8 mouse cellular contexts compared by ENCODE assay signal in genomic region chr3:58657356-58657755, GRCm38 (mm10). TPM values are rescaled to one million over a fixed set of nuclear protein-coding genes. Genes with fewer than 3 reads are reported as not detected.
DNase-seq lines count a peak whose midpoint lies in the region; ATAC-seq and TF ChIP-seq lines count a peak whose summit lies in the region.

No protein-coding gene starts in this region.

- TF ChIP-seq CTCF in cerebellum, adult 2 months (IDR thresholded peaks at IDR 0.05; ENCODE audit: borderline replicate concordance, insufficient read depth, low read depth, low read length), result peak; percentile 41; the same call in 1 of the 2 replicates

- no peaks in the 10 kb centered on the region for H3K36me3 ChIP-seq in hindbrain, embryonic 13.5 days

- peaks cover 5% of the 10 kb centered on the region for H3K4me1 ChIP-seq in cerebellum, adult 2 months (ENCODE audit: control insufficient read depth, insufficient read depth, low read length)
- 0 out of 2 replicates have a peak, but pooled peaks cover 3% of the 10 kb centered on the region for H3K4me1 ChIP-seq in hindbrain, embryonic 13.5 days (replicated peaks)

- no peaks in the 10 kb centered on the region for H3K9me3 ChIP-seq in hindbrain, embryonic 13.5 days

- DNase-seq in cerebellum, adult 2 months, result no peak
- DNase-seq in cerebellum, adult 11-12 months, result no peak
- DNase-seq in right cerebral cortex, postnatal 4 days, result peak; percentile 52
- DNase-seq in right cerebral cortex, adult 18-20 months, result no peak
- peak; percentile 69 for DNase-seq in gastrocnemius, adult 18-20 months (ENCODE audit: low spot score)
- peak; percentile 55 to 63 for DNase-seq in lung, adult 18-20 months
- peak; percentile 32 to 83 for DNase-seq in spleen, postnatal 10 days (ENCODE audit: low spot score in 2 of 2)

- ATAC-seq in hindbrain, embryonic 13.5 days (ENCODE audit: low FRiP score), result no peak

- no peak overlapping the region for H3K4me3 ChIP-seq in cerebellum, adult 2 months (replicated peaks; ENCODE audit: insufficient read depth, low read depth, low read length)
- H3K4me3 ChIP-seq in hindbrain, embryonic 13.5 days, result no peak overlapping the region

- H3K27ac ChIP-seq in cerebellum, adult 2 months (ENCODE audit: insufficient read depth, low read length), result no peak overlapping the region
- H3K27ac ChIP-seq in hindbrain, embryonic 13.5 days, result no peak overlapping the region

- TF ChIP-seq POLR2A in cerebellum, adult 2 months (IDR thresholded peaks at IDR 0.05; ENCODE audit: borderline replicate concordance, insufficient read depth, low read length), result no peak

- no peak overlapping the region for H3K9ac ChIP-seq in hindbrain, embryonic 13.5 days

- H3K27me3 ChIP-seq in cerebellum, adult 2 months (ENCODE audit: control insufficient read depth, insufficient read depth, low read length), result no peaks in the 10 kb centered on the region
- no peaks in the 10 kb centered on the region for H3K27me3 ChIP-seq in hindbrain, embryonic 13.5 days

- H3K4me2 ChIP-seq in hindbrain, embryonic 13.5 days, result no peak overlapping the region

- 35% methylated on average over 2 of the region's 2 CpGs for WGBS in cerebellum, adult 2 months
- 32% methylated on average over 2 of the region's 2 CpGs for WGBS in hindbrain, embryonic 13.5 days

RNA-seq across cellular contexts. Expression of gene Erich6, which starts 20.3 kb away (rescaled TPM):
- 1.9 and 2.2 TPM in 2 replicates for polyA plus RNA-seq in cerebellum, adult 2 months (2012; rRNA removed)
- not detected for total RNA-seq in gastrocnemius, adult 18-20 months (2021)
- 0.12 and 0.14 TPM in 2 replicates for polyA plus RNA-seq in hindbrain, embryonic 13.5 days (2015; fragmentation: Nextera tagmentation; extraction: Ambion mirVana)

RNA-seq across cellular contexts. Expression of gene Siah2, which starts 34.8 kb away (rescaled TPM):
- polyA plus RNA-seq in cerebellum, adult 2 months (2012; rRNA removed), result 25.0 and 26.7 TPM in 2 replicates
- total RNA-seq in gastrocnemius, adult 18-20 months (2021), result 10 to 100 TPM in 1 of 2 experiments, 1 to 10 TPM in 1; 8.4 to 17.8 TPM
- 8.1 and 8.3 TPM in 2 replicates for polyA plus RNA-seq in hindbrain, embryonic 13.5 days (2015; fragmentation: Nextera tagmentation; extraction: Ambion mirVana)

Comparison
In these comparisons a context has a peak if more than half of its experiments do, and no peak if none do; other contexts are left out.
1. DNase-seq: peak in right cerebral cortex, postnatal 4 days (single experiment), gastrocnemius, adult 18-20 months (single experiment), lung, adult 18-20 months (2 of 2) and spleen, postnatal 10 days (2 of 2); none in cerebellum, adult 2 months (0 of 2), cerebellum, adult 11-12 months (single experiment) and right cerebral cortex, adult 18-20 months (single experiment).